Mouse (Mus musculus) forebrain, embryonic 12.5 days (tissue): ENCODE data around the gene Cspg5. TPM values are rescaled to one million over a fixed set of nuclear protein-coding genes. Genes with fewer than 3 reads are reported as not detected.
A peak's percentile ranks its signal among the peaks of the same experiment; 100 is the strongest.

Experiments used
- ATAC-seq: fragments of 200-750 bp; cut with Nextera tagmentation; 2 replicates; pipeline ENCODE4 v1.8.0; 2017; ENCODE audit warnings: moderate TSS enrichment; ENCODE audit not compliant: low FRiP score
- H3K27ac ChIP-seq: fragments of 300-500 bp; sonication (generic); 2 replicates; pipeline ENCODE4 v1.5.1; 2016; ENCODE audit warnings: mild to moderate bottlenecking
- H3K27me3 ChIP-seq: fragments of 300-500 bp; sonication (generic); 2 replicates; pipeline ENCODE4 v1.6.1; 2016; ENCODE audit warnings: mild to moderate bottlenecking
- H3K36me3 ChIP-seq: fragments of 300-500 bp; sonication (generic); replicated peaks from 2 replicates; pipeline ENCODE4 v1.6.1; 2016; ENCODE audit warnings: mild to moderate bottlenecking
- H3K4me1 ChIP-seq: fragments of 300-500 bp; sonication (generic); 2 replicates; pipeline ENCODE4 v1.6.1; 2016
- H3K4me2 ChIP-seq: fragments of 300-500 bp; sonication (generic); 2 replicates; pipeline ENCODE4 v1.6.1; 2016; ENCODE audit warnings: mild to moderate bottlenecking, moderate library complexity
- H3K4me3 ChIP-seq: fragments of 300-500 bp; sonication (generic); replicated peaks from 2 replicates; pipeline ENCODE4 v1.5.1; 2016; ENCODE audit warnings: mild to moderate bottlenecking
- H3K9ac ChIP-seq: fragments of 300-500 bp; sonication (generic); 2 replicates; pipeline ENCODE4 v1.6.1; 2016; ENCODE audit warnings: mild to moderate bottlenecking
- H3K9me3 ChIP-seq: fragments of 300-500 bp; sonication (generic); 2 replicates; pipeline ENCODE4 v1.6.1; 2016
- WGBS: fragments of 180-500 bp; shearing (Covaris S2); methylation state at CpG from one replicate; pipeline ENCODE4 v1.1.7; 2016; 5-methylcytosine and 5-hydroxymethylcytosine counted together
- polyA plus RNA-seq: library from polyadenylated mRNA; unstranded; fragments of >200 nt; fragmentation: Nextera tagmentation; extraction: Ambion mirVana; gene quantifications from 2 replicates; pipeline ENCODE4 v1.2.1, GENCODE M21; 2016

Gene Cspg5
- polyA plus RNA-seq, 1 experiment from 2014 or later, result 22.3 TPM

GRCm38 (mm10) chr9:110234962-110235361 is 8.6 kb upstream of the Cspg5 start:
- no peak for ATAC-seq
- no peak overlapping the region for H3K27ac ChIP-seq

GRCm38 (mm10) chr9:110244567-110244888 is 945 bp downstream of the Cspg5 start:
- H3K4me2 ChIP-seq, result peak overlapping the region; percentile 100
- peaks cover 40% of the 10 kb centered on the region for H3K4me1 ChIP-seq
- peaks cover 18% of the 10 kb centered on the region for H3K36me3 ChIP-seq
- peak overlapping the region; percentile 75 for H3K4me3 ChIP-seq
- peaks cover 15% of the 10 kb centered on the region; the same call in 1 of the 2 replicates for H3K27me3 ChIP-seq
- H3K9me3 ChIP-seq, result no peaks in the 10 kb centered on the region
- 22% methylated on average over 7 of the region's 7 CpGs for WGBS
- H3K27ac ChIP-seq, result no peak overlapping the region
- no peak for ATAC-seq
- H3K9ac ChIP-seq, result peak overlapping the region; percentile 72

More at GRCm38 (mm10) chr9:110234962-110235361, 8.6 kb upstream of the Cspg5 start:
- H3K4me1 ChIP-seq, result no peaks in the 10 kb centered on the region
- H3K4me2 ChIP-seq, result no peak overlapping the region
- WGBS, result 98% methylated on average over 6 of the region's 6 CpGs
- no peak overlapping the region for H3K9ac ChIP-seq
- H3K27me3 ChIP-seq, result no peaks in the 10 kb centered on the region
- H3K4me3 ChIP-seq, result no peak overlapping the region
- peaks cover 92% of the 10 kb centered on the region for H3K36me3 ChIP-seq
- H3K9me3 ChIP-seq, result no peaks in the 10 kb centered on the region

GRCm38 (mm10) chr9:110244889-110245589 is 1.5 kb downstream of the Cspg5 start:
- peak overlapping the region; percentile 85 for H3K27ac ChIP-seq
- ATAC-seq, result peak; percentile 49
- whole genome bisulfite sequencing, result 2% methylated on average over 85 of the region's 93 CpGs

GRCm38 (mm10) chr9:110245590-110246320 is 2.2 kb downstream of the Cspg5 start:
- peak; percentile 65 for ATAC-seq
- Histone ChIP-seq H3K4me1 (peaks cover 52% of the 10 kb centered on the region), H3K9me3 (no peaks in the 10 kb centered on the region), H3K27me3 (peaks cover 15% of the 10 kb centered on the region; the same call in 1 of the 2 replicates), H3K9ac (peak overlapping the region; percentile 72), H3K4me3 (peak overlapping the region; percentile 75), H3K36me3 (peaks cover 12% of the 10 kb centered on the region), H3K27ac (peak overlapping the region; percentile 85), H3K4me2 (peak overlapping the region; percentile 100)
- WGBS, result 3% methylated on average over 36 of the region's 40 CpGs

More at GRCm38 (mm10) chr9:110244889-110245589, 1.5 kb downstream of the Cspg5 start:
- H3K9me3 ChIP-seq, result no peaks in the 10 kb centered on the region
- peaks cover 45% of the 10 kb centered on the region for H3K4me1 ChIP-seq
- H3K4me3 ChIP-seq, result peak overlapping the region; percentile 75
- H3K27me3 ChIP-seq, result peaks cover 15% of the 10 kb centered on the region; the same call in 1 of the 2 replicates
- H3K9ac ChIP-seq, result peak overlapping the region; percentile 72
- peak overlapping the region; percentile 100 for H3K4me2 ChIP-seq
- H3K36me3 ChIP-seq, result peaks cover 15% of the 10 kb centered on the region

- WGBS, result 45% methylated on average over 13 of the region's 13 CpGs
- peak overlapping the region; percentile 100 for H3K4me2 ChIP-seq
- H3K27ac ChIP-seq, result no peak overlapping the region
- H3K9ac ChIP-seq, result 0 out of 2 replicates have a peak overlapping the region, but pooled peaks have one; percentile 72
- peak overlapping the region; percentile 75 for H3K4me3 ChIP-seq
- peaks cover 57% of the 10 kb centered on the region for H3K4me1 ChIP-seq
- H3K36me3 ChIP-seq, result peaks cover 12% of the 10 kb centered on the region
- H3K9me3 ChIP-seq, result no peaks in the 10 kb centered on the region
- 0 out of 2 replicates have a peak, but pooled peaks have one; percentile 0 for ATAC-seq
- peaks cover 15% of the 10 kb centered on the region; the same call in 1 of the 2 replicates for H3K27me3 ChIP-seq
Measured at GRCm38 (mm10) chr9:110246321-110246640, 2.7 kb downstream of the Cspg5 start.

GRCm38 (mm10) chr9:110247049-110247448 is 3.5 kb downstream of the Cspg5 start:
- Histone ChIP-seq H3K4me1 (peaks cover 59% of the 10 kb centered on the region), H3K9ac (no peak overlapping the region), H3K4me3 (no peak overlapping the region), H3K9me3 (no peaks in the 10 kb centered on the region), H3K4me2 (no peak overlapping the region), H3K36me3 (peaks cover 8% of the 10 kb centered on the region), H3K27ac (no peak overlapping the region), H3K27me3 (peaks cover 15% of the 10 kb centered on the region; the same call in 1 of the 2 replicates)
- ATAC-seq, result no peak
- WGBS, result 85% methylated on average over 10 of the region's 10 CpGs

- peaks cover 10% of the 10 kb centered on the region; the same call in 1 of the 2 replicates for H3K27me3 ChIP-seq
- peak overlapping the region; percentile 96 for H3K27ac ChIP-seq
- H3K36me3 ChIP-seq, result 0 out of 2 replicates have a peak, but pooled peaks cover 3% of the 10 kb centered on the region
- H3K9ac ChIP-seq, result no peak overlapping the region
- 78% methylated on average over 2 of the region's 2 CpGs for WGBS
- H3K9me3 ChIP-seq, result no peaks in the 10 kb centered on the region
- ATAC-seq, result no peak
- H3K4me1 ChIP-seq, result peaks cover 59% of the 10 kb centered on the region
- peak overlapping the region; percentile 44; the same call in 1 of the 2 replicates for H3K4me2 ChIP-seq
- no peak overlapping the region for H3K4me3 ChIP-seq
Measured at GRCm38 (mm10) chr9:110248861-110249260, 5.3 kb downstream of the Cspg5 start.

GRCm38 (mm10) chr9:110249823-110250543 is 6.4 kb downstream of the Cspg5 start:
- Histone ChIP-seq H3K36me3 (0 out of 2 replicates have a peak, but pooled peaks cover 3% of the 10 kb centered on the region), H3K4me3 (0 out of 2 replicates have a peak overlapping the region, but pooled peaks have one; percentile 10), H3K9me3 (no peaks in the 10 kb centered on the region), H3K27ac (peak overlapping the region; percentile 96), H3K9ac (peak overlapping the region; percentile 42; the same call in 1 of the 2 replicates), H3K4me2 (peak overlapping the region; percentile 44), H3K27me3 (0 out of 2 replicates have a peak, but pooled peaks cover 3% of the 10 kb centered on the region), H3K4me1 (peaks cover 52% of the 10 kb centered on the region)
- peak; percentile 83 for ATAC-seq
- WGBS, result 3% methylated on average over 11 of the region's 11 CpGs

- 88% methylated on average over 14 of the region's 14 CpGs for WGBS
- 0 out of 2 replicates have a peak, but pooled peaks cover 3% of the 10 kb centered on the region for H3K27me3 ChIP-seq
- 0 out of 2 replicates have a peak, but pooled peaks cover 3% of the 10 kb centered on the region for H3K36me3 ChIP-seq
- H3K9ac ChIP-seq, result no peak overlapping the region
- peak overlapping the region; percentile 96 for H3K27ac ChIP-seq
- H3K4me3 ChIP-seq, result no peak overlapping the region
- H3K4me1 ChIP-seq, result peaks cover 53% of the 10 kb centered on the region
- H3K9me3 ChIP-seq, result no peaks in the 10 kb centered on the region
- H3K4me2 ChIP-seq, result no peak overlapping the region
- no peak for ATAC-seq
Measured at GRCm38 (mm10) chr9:110250776-110251175, 7.2 kb downstream of the Cspg5 start.

- no peak overlapping the region for H3K4me2 ChIP-seq
- no peaks in the 10 kb centered on the region for H3K27me3 ChIP-seq
- peaks cover 2% of the 10 kb centered on the region for H3K36me3 ChIP-seq
- H3K27ac ChIP-seq, result peak overlapping the region; percentile 67
- WGBS, result 44% methylated on average over 15 of the region's 15 CpGs
- H3K9ac ChIP-seq, result no peak overlapping the region
- peak; percentile 86 for ATAC-seq
- no peaks in the 10 kb centered on the region for H3K9me3 ChIP-seq
- peaks cover 27% of the 10 kb centered on the region for H3K4me1 ChIP-seq
- no peak overlapping the region for H3K4me3 ChIP-seq
Measured at GRCm38 (mm10) chr9:110255407-110256019, 11.9 kb downstream of the Cspg5 start.

- Histone ChIP-seq H3K4me2 (no peak overlapping the region), H3K4me1 (peaks cover 18% of the 10 kb centered on the region), H3K27ac (no peak overlapping the region; the same call in 1 of the 2 replicates), H3K9me3 (no peaks in the 10 kb centered on the region), H3K4me3 (no peak overlapping the region), H3K27me3 (no peaks in the 10 kb centered on the region), H3K9ac (no peak overlapping the region), H3K36me3 (peaks cover 7% of the 10 kb centered on the region)
- ATAC-seq, result no peak
- 89% methylated on average over 6 of the region's 6 CpGs for WGBS
Measured at GRCm38 (mm10) chr9:110258646-110259045, 15.1 kb downstream of the Cspg5 start.
